Mouse (Mus musculus) G1E (cell line): Measurements from ENCODE around the gene Sfrp4. TPM values are rescaled to one million over a fixed set of nuclear protein-coding genes. Genes with fewer than 3 reads are reported as not detected.

Source experiments
- ATAC-seq: 2 replicates; pipeline ENCODE4 v1.8.0; 2016; ENCODE audit warnings: mild to moderate bottlenecking; ENCODE audit not compliant: insufficient number of reproducible peaks, poor library complexity, low FRiP score, severe bottlenecking; ENCODE audit errors: extremely low read depth
- DNase-seq: peaks from one replicate; pipeline ENCODE4 v3.0.0; 2012; ENCODE audit warnings: low spot score
- H3K27me3 ChIP-seq: 2 replicates; pipeline ENCODE4 v1.6.1; 2012; ENCODE audit warnings: mild to moderate bottlenecking, low read length, inconsistent platforms; ENCODE audit not compliant: insufficient read depth
- H3K36me3 ChIP-seq: replicated peaks from 2 replicates; pipeline ENCODE3; 2012; ENCODE audit warnings: mild to moderate bottlenecking, inconsistent platforms
- H3K4me1 ChIP-seq: 2 replicates; pipeline ENCODE4 v1.6.1; 2012; ENCODE audit warnings: low read depth, low read length, inconsistent platforms, mixed read lengths; ENCODE audit not compliant: insufficient read depth
- H3K4me3 ChIP-seq: 2 replicates; pipeline ENCODE4 v1.5.1; 2012; ENCODE audit warnings: low read depth, mild to moderate bottlenecking, inconsistent platforms, low read length, moderate library complexity, mixed read lengths
- H3K9me3 ChIP-seq: replicated peaks from 2 replicates; pipeline ENCODE4 v1.6.1; 2012; ENCODE audit warnings: inconsistent platforms
- CTCF ChIP-seq: IDR thresholded peaks from 2 replicates; pipeline ENCODE4 v1.5.1; 2012; ENCODE audit warnings: low read depth, low read length, inconsistent platforms, mixed read lengths
- GATA1 ChIP-seq: IDR thresholded peaks from 2 replicates; pipeline ENCODE4 v1.6.1; 2012; ENCODE audit warnings: borderline replicate concordance, low read length, inconsistent platforms, mixed read lengths
- GATA2 ChIP-seq: IDR thresholded peaks from 2 replicates; pipeline ENCODE4 v1.6.1; 2012; ENCODE audit warnings: low read depth, low read length, inconsistent platforms, borderline replicate concordance
- POLR2AphosphoS5 ChIP-seq: IDR thresholded peaks from 2 replicates; pipeline ENCODE4 v1.6.1; 2012; ENCODE audit warnings: low read depth, low read length, inconsistent platforms; ENCODE audit not compliant: insufficient replicate concordance
- TAL1 ChIP-seq: conservative IDR thresholded peaks from 2 replicates; pipeline ENCODE4 v1.6.1; 2012; ENCODE audit warnings: low read depth, low read length, inconsistent platforms, mixed read lengths
- polyA plus RNA-seq: library from polyadenylated mRNA; stranded (reverse); fragments of >175 nt; gene quantifications from 2 replicates; pipeline ENCODE4 v1.2.3, GENCODE M21; 2012
- total RNA-seq, 2 experiments: library from RNA; stranded (forward) in 1 of 2; stranded (reverse) in 1 of 2; fragments of 200-1000 nt in 1 of 2; fragments of >200 nt in 1 of 2; fragmentation: Nextera tagmentation in 1 of 2; gene quantifications; 2 replicates each; pipeline ENCODE4 v1.2.3; 2014 to 2017

Sfrp4 gene
- total and polyA plus RNA-seq, 3 experiments = 0.22 TPM; not detected in 2

GRCm38 (mm10) chr13:19626473-19626872, 3.6 kb downstream of the Sfrp4 start:
- TF ChIP-seq TAL1 = no peak
- TF ChIP-seq POLR2AphosphoS5 = no peak
- no peak for TF ChIP-seq GATA2
- no peak for TF ChIP-seq CTCF
- TF ChIP-seq GATA1 = no peak
- Histone ChIP-seq H3K4me3 (no peak overlapping the region), H3K4me1 (no peaks in the 10 kb centered on the region), H3K9me3 (no peaks in the 10 kb centered on the region), H3K27me3 (peaks cover 7% of the 10 kb centered on the region), H3K36me3 (no peaks in the 10 kb centered on the region)
- ATAC-seq (no peak), DNase-seq (no peak)

GRCm38 (mm10) chr13:19630768-19631709, 8.1 kb downstream of the Sfrp4 start:
- no peak overlapping the region for H3K4me3 ChIP-seq
- H3K36me3 ChIP-seq = no peaks in the 10 kb centered on the region
- no peak for TF ChIP-seq POLR2AphosphoS5
- TF ChIP-seq GATA1 = no peak
- no peak for TF ChIP-seq GATA2
- no peak for TF ChIP-seq TAL1
- TF ChIP-seq CTCF = no peak
- DNase-seq (no peak), ATAC-seq (no peak)
- H3K27me3 ChIP-seq = peaks cover 5% of the 10 kb centered on the region
- H3K4me1 ChIP-seq = no peaks in the 10 kb centered on the region
- H3K9me3 ChIP-seq = no peaks in the 10 kb centered on the region

DNA sequence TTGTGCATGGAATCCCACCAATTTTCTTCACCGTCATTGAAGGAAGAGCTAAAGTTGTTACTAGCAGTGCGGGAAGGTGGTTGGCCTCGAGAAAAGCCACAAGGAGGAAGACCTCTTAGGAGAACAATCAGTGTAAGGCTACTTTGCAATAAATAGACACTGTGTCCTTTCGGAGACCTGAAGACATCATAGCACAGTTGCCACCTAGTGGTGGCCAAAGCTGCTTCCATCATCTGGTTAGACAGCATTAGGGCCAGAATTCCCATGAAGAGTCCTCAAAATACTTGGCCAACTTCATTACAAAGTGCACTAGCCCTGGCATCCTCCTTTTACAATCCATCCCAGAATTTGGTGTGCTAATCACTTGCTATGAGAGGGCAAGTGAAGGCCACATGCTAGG, 13.2 kb downstream of the Sfrp4 start:
- Histone ChIP-seq H3K9me3 (no peaks in the 10 kb centered on the region), H3K36me3 (no peaks in the 10 kb centered on the region), H3K27me3 (peaks cover 5% of the 10 kb centered on the region; the same call in 1 of the 2 replicates), H3K4me1 (no peaks in the 10 kb centered on the region), H3K4me3 (no peak overlapping the region)
- TF ChIP-seq POLR2AphosphoS5 = no peak
- no peak for TF ChIP-seq CTCF
- no peak for TF ChIP-seq GATA2
- TF ChIP-seq GATA1 = no peak
- no peak for TF ChIP-seq TAL1
- DNase-seq (no peak), ATAC-seq (no peak)

DNA sequence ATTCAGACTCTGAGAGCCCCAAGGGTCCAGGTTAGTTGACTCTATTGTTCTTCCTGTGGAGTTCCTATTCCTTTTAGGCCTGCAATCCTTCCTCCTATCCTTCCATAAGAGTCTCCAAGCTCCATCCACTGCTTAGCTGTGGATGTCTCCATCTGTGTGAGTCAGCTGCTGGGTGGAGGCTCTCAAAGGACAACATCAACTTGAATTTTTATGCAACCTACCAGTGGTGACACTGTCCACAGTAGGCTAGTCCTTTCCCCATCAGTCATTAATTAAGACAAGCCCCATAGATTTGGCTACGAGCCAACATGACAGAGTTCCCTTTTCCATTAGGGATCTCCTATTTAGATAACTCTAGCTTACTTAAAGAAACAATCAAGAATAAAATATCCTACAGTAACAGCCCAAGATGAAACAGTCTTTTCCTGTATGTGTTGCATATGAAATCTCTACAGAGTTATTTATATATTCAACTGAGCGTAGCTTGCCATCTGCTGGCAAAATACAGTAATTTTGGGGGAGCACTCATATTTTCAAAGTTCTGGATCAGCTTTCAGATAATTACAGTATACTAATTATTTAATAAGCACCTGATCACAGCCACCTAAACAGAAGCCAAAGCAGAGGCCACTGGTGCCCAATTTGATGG, 17.4 kb downstream of the Sfrp4 start:
- no peaks in the 10 kb centered on the region for H3K27me3 ChIP-seq
- no peak for ATAC-seq
- no peak overlapping the region for H3K4me3 ChIP-seq
- H3K36me3 ChIP-seq = no peaks in the 10 kb centered on the region
- H3K9me3 ChIP-seq = no peaks in the 10 kb centered on the region
- H3K4me1 ChIP-seq = no peaks in the 10 kb centered on the region
- no peak for TF ChIP-seq CTCF
- TF ChIP-seq TAL1 = no peak
- TF ChIP-seq GATA1 = no peak
- no peak for TF ChIP-seq GATA2
- TF ChIP-seq POLR2AphosphoS5 = no peak
- no peak for DNase-seq

DNA sequence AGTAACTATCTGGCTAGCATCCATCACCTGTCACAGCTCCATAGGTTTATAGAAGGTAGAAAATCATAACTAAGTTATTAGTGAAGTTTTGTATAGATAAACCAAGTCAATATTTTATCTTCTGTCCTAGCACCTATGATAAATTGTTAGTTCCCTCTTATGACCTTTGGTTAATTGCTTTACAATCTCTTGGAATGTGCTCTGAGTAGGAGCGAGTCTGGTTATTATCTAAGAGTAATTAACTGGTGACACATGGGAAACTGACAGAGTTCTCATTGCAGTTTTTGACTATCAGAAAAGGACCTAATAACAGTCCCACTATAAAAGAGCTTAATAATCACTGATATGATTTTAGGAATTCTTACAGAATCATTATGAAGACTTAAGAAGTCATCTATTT, 20.6 kb downstream of the Sfrp4 start:
- no peaks in the 10 kb centered on the region for H3K4me1 ChIP-seq
- H3K36me3 ChIP-seq = no peaks in the 10 kb centered on the region
- no peaks in the 10 kb centered on the region for H3K9me3 ChIP-seq
- ATAC-seq (no peak), DNase-seq (no peak)
- TF ChIP-seq TAL1 (no peak), POLR2AphosphoS5 (no peak), CTCF (no peak), GATA1 (no peak), GATA2 (no peak)
- no peaks in the 10 kb centered on the region for H3K27me3 ChIP-seq
- no peak overlapping the region for H3K4me3 ChIP-seq

DNA sequence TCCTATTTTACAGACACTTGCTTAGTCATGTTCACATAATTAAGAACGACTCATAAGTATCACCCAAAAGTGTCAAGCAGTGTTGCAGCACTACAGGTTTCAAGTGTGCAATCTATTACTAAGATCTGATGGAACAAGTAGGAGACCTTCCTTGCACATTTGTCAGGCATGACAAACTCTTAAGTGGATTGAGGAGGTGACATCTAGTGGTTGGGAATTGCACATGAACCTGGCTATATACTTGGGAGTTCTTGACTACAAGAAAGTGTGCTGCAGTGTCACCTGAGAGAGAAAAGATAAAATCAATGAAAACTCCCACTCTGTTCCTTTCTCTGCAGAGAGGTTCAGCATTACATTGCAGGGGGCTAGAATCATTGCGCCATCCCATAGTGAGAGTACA, 21.3 kb downstream of the Sfrp4 start:
- H3K4me1 ChIP-seq = no peaks in the 10 kb centered on the region
- H3K36me3 ChIP-seq = no peaks in the 10 kb centered on the region
- H3K9me3 ChIP-seq = no peaks in the 10 kb centered on the region
- no peak for ATAC-seq
- H3K27me3 ChIP-seq = no peaks in the 10 kb centered on the region
- H3K4me3 ChIP-seq = no peak overlapping the region
- TF ChIP-seq GATA1 = no peak
- no peak for TF ChIP-seq POLR2AphosphoS5
- no peak for TF ChIP-seq CTCF
- no peak for TF ChIP-seq TAL1
- no peak for TF ChIP-seq GATA2
- DNase-seq = no peak
